In the genomic region with DNA sequence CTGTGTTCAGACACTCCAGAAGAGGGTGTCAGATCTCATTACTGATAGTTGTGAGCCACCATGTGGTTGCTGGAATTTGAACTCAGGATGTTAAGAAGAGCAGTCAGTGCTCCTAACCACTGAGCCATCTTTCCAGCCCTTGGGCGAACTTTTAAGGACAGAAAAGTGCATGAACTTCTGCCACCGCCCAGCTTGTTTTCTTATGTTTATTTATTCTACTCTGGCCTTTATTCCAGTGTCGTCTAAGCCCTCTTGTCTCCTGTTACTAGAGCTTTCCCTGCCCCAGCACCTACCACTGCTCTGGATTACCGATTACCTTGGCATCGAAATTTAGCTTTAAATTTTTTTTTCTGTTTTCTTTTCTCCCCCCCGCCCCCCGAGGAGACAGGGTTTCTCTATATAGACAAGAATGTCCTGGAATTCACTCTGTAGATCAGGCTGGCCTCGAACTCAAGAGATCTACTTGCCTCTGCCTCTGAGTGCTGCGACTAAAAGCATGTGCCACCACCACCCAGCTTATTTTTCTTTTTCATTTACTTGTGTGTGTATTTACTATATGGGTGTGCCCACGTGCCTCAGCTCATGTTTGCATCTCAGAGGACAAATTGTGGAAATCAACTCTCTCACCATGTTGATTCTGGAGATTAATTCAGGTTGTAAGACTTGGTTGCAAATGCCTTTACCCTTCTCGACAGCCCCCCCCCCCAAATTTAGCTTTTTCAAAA, we compare ENCODE assay signal across 16 mouse cellular contexts. TPM values are rescaled to one million over a fixed set of nuclear protein-coding genes. Genes with fewer than 3 reads are reported as not detected.
DNase-seq lines count a peak whose midpoint lies in the region; ATAC-seq and TF ChIP-seq lines count a peak whose summit lies in the region.
"Had no signal": no experiment of that assay in that cellular context is flagged by ENCODE, and none has a peak within 500 bp of the region (broad histone marks: within the 10 kb centered on the region; RNA-seq: fewer than 3 reads in every experiment).

No protein-coding gene starts in this region.

- no peaks in the 10 kb centered on the region for H3K36me3 ChIP-seq in intestine, embryonic 15.5 days
- no peaks in the 10 kb centered on the region for H3K36me3 ChIP-seq in intestine, postnatal 0 days (ENCODE audit: control insufficient read depth, insufficient read depth)
- H3K36me3 ChIP-seq in CH12.LX (replicated peaks in 1 of 2; ENCODE audit: control insufficient read depth in 1 of 2, insufficient read depth in 1 of 2, low read length in 1 of 2), result peaks cover 0 to 1% of the 10 kb centered on the region in 2 experiments
- peaks cover 30% of the 10 kb centered on the region for H3K36me3 ChIP-seq in G1E (replicated peaks)
- H3K36me3 ChIP-seq in liver, embryonic 14.5 days (replicated peaks; ENCODE audit: control insufficient read depth, insufficient read depth, low read depth), result no peaks in the 10 kb centered on the region
- H3K36me3 ChIP-seq: embryonic facial prominence, embryonic 12.5 days; hindbrain, embryonic 13.5 days; midbrain, embryonic 10.5 days had no signal

- H3K27ac ChIP-seq in intestine, embryonic 15.5 days, result no peak overlapping the region
- H3K27ac ChIP-seq in intestine, postnatal 0 days (ENCODE audit: low read depth, low read length), result no peak overlapping the region
- no peak overlapping the region for H3K27ac ChIP-seq in CH12.LX (ENCODE audit: insufficient read depth, low read depth)
- H3K27ac ChIP-seq in liver, embryonic 14.5 days, result no peak overlapping the region
- H3K27ac ChIP-seq: embryonic facial prominence, embryonic 12.5 days; hindbrain, embryonic 13.5 days had no signal

- H3K4me3 ChIP-seq in intestine, embryonic 15.5 days (replicated peaks), result no peak overlapping the region
- H3K4me3 ChIP-seq in intestine, postnatal 0 days (ENCODE audit: low read depth, low read length), result no peak overlapping the region
- H3K4me3 ChIP-seq in CH12.LX (replicated peaks in 1 of 3; ENCODE audit: low read depth in 2 of 3, low read length in 2 of 3, poor library complexity in 1 of 3), result no peak overlapping the region
- peak overlapping the region; percentile 76 for H3K4me3 ChIP-seq in G1E (ENCODE audit: low read depth, low read length)
- peak overlapping the region in 1 of 2 experiments; percentile 55; a peak in 2 of 4 replicates for H3K4me3 ChIP-seq in liver, embryonic 14.5 days (ENCODE audit: insufficient read depth in 1 of 2, low read depth in 2 of 2, low read length in 2 of 2)

- TF ChIP-seq EP300 in CH12.LX (IDR thresholded peaks at IDR 0.05; ENCODE audit: low read length), result no peak
- TF ChIP-seq EP300 in liver, embryonic 14.5 days (IDR thresholded peaks at IDR 0.05; ENCODE audit: low read depth), result no peak

- dilution Hi-C loops in CH12.LX (cut with MboI; ENCODE audit: extremely low pct_ligation_motif_present, extremely low pct_unique_long_range_greater_than_20kb, low sequenced_read_pairs), result no loop called here

- 66% methylated on average over 11 of the region's 11 CpGs for WGBS in intestine, embryonic 15.5 days
- 62% methylated on average over 11 of the region's 11 CpGs for WGBS in intestine, postnatal 0 days
- WGBS in liver, embryonic 14.5 days (ENCODE audit: insufficient replicate concordance), result 64% methylated on average over 11 of the region's 11 CpGs

- no peak for ATAC-seq in intestine, embryonic 15.5 days
- ATAC-seq in intestine, postnatal 0 days, result no peak
- no peak for ATAC-seq in G1E (ENCODE audit: extremely low read depth, insufficient number of reproducible peaks, low FRiP score, poor library complexity, severe bottlenecking)
- ATAC-seq in liver, embryonic 14.5 days (ENCODE audit: insufficient read depth), result no peak

- H3K9me3 ChIP-seq in intestine, embryonic 15.5 days, result no peaks in the 10 kb centered on the region
- no peaks in the 10 kb centered on the region for H3K9me3 ChIP-seq in intestine, postnatal 0 days (ENCODE audit: control insufficient read depth)
- H3K9me3 ChIP-seq in CH12.LX (replicated peaks; ENCODE audit: low read length) (no peaks in the 10 kb centered on the region), G1E (replicated peaks) (no peaks in the 10 kb centered on the region)
- H3K9me3 ChIP-seq in liver, embryonic 14.5 days (ENCODE audit: control insufficient read depth, low read length), result no peaks in the 10 kb centered on the region
- H3K9me3 ChIP-seq: embryonic facial prominence, embryonic 12.5 days; hindbrain, embryonic 13.5 days; midbrain, embryonic 10.5 days had no signal

- no peak for TF ChIP-seq CTCF in intestine, postnatal 0 days (IDR thresholded peaks at IDR 0.05; ENCODE audit: low read depth)
- TF ChIP-seq CTCF in CH12.LX (conservative IDR thresholded peaks at IDR 0.05 in 1 of 2, IDR thresholded peaks at IDR 0.05 in 1 of 2; ENCODE audit: low read depth in 2 of 2, low read length in 2 of 2) (no peak), G1E (IDR thresholded peaks at IDR 0.05; ENCODE audit: low read depth, low read length) (no peak)
- no peak for TF ChIP-seq CTCF in liver, embryonic 14.5 days (IDR thresholded peaks at IDR 0.05; ENCODE audit: low read depth)

- H3K4me1 ChIP-seq in intestine, embryonic 15.5 days (replicated peaks), result peaks cover 17% of the 10 kb centered on the region
- 0 out of 2 replicates have a peak, but pooled peaks cover 6% of the 10 kb centered on the region for H3K4me1 ChIP-seq in intestine, postnatal 0 days (replicated peaks; ENCODE audit: control insufficient read depth, insufficient read depth, low read length)
- H3K4me1 ChIP-seq in CH12.LX (ENCODE audit: control insufficient read depth in 1 of 2, insufficient read depth in 2 of 2) (peaks cover 20 to 50% of the 10 kb centered on the region in 2 experiments), G1E (ENCODE audit: insufficient read depth, low read depth, low read length) (peaks cover 81% of the 10 kb centered on the region)
- peaks cover 23 to 34% of the 10 kb centered on the region in 2 experiments for H3K4me1 ChIP-seq in liver, embryonic 14.5 days (replicated peaks; ENCODE audit: control insufficient read depth in 2 of 2, insufficient read depth in 2 of 2, low read length in 1 of 2)

- H3K4me2 ChIP-seq in intestine, embryonic 15.5 days (replicated peaks), result peak overlapping the region; percentile 96; the same call in 1 of the 2 replicates
- H3K4me2 ChIP-seq in intestine, postnatal 0 days (replicated peaks; ENCODE audit: low read depth), result no peak overlapping the region
- peak overlapping the region; percentile 93; the same call in 1 of the 2 replicates for H3K4me2 ChIP-seq in CH12.LX (ENCODE audit: insufficient read depth, low read depth, poor library complexity, severe bottlenecking)
- peak overlapping the region; percentile 96 for H3K4me2 ChIP-seq in liver, embryonic 14.5 days (ENCODE audit: low read depth)

- H3K79me2 ChIP-seq in CH12.LX (replicated peaks; ENCODE audit: control insufficient read depth, extremely low read depth, insufficient read depth, poor library complexity, severe bottlenecking), result no peaks in the 10 kb centered on the region

- TF ChIP-seq RAD21 in CH12.LX (IDR thresholded peaks at IDR 0.05; ENCODE audit: low read depth, low read length), result no peak

- H3K9ac ChIP-seq in intestine, embryonic 15.5 days, result no peak overlapping the region
- no peak overlapping the region for H3K9ac ChIP-seq in intestine, postnatal 0 days (ENCODE audit: low read depth, low read length)
- H3K9ac ChIP-seq in CH12.LX (ENCODE audit: insufficient read depth, low read depth), result no peak overlapping the region
- H3K9ac ChIP-seq in liver, embryonic 14.5 days (replicated peaks), result peak overlapping the region; percentile 59; the same call in 1 of the 2 replicates

- H3K27me3 ChIP-seq in intestine, embryonic 15.5 days (replicated peaks), result peaks cover 32% of the 10 kb centered on the region
- no peaks in the 10 kb centered on the region for H3K27me3 ChIP-seq in intestine, postnatal 0 days (replicated peaks; ENCODE audit: control insufficient read depth, insufficient read depth, low read length)
- H3K27me3 ChIP-seq in CH12.LX (replicated peaks) (peaks cover 6% of the 10 kb centered on the region), G1E (ENCODE audit: insufficient read depth, low read length) (no peaks in the 10 kb centered on the region)
- peaks cover 27% of the 10 kb centered on the region for H3K27me3 ChIP-seq in liver, embryonic 14.5 days (ENCODE audit: control insufficient read depth, insufficient read depth, low read length)

- in situ Hi-C loops in CH12.LX (cut with MboI; ENCODE audit: low pct_ligation_motif_present, low pct_unique_long_range_greater_than_20kb, low sequenced_read_pairs), result loop anchor here (5.0 kb wide), 1 partner anchor 36 kb away; no protein-coding TSS in a partner anchor

- DNase-seq in CH12.LX (ENCODE audit: extremely low read depth) (no peak), G1E (ENCODE audit: low spot score) (no peak)
- DNase-seq in liver, embryonic 14.5 days (ENCODE audit: low read depth in 3 of 3, low spot score in 3 of 3), result no peak
- no peak for DNase-seq in ovary, postnatal 36 days (ENCODE audit: low spot score)
- DNase-seq in retina, postnatal 1 day, result no peak
- DNase-seq: cerebellum, postnatal 36 days; left cerebral cortex, postnatal 4 days had no signal

- no peak for TF ChIP-seq POLR2A in CH12.LX (IDR thresholded peaks at IDR 0.05; ENCODE audit: low read depth, low read length)

RNA-seq across cellular contexts. Expression of gene Mast3, which starts 1.9 kb away (rescaled TPM):
- polyA plus RNA-seq in intestine, embryonic 15.5 days (2015; fragmentation: Nextera tagmentation; extraction: Ambion mirVana), result 13.2 and 16.8 TPM in 2 replicates
- 4.4 and 7.2 TPM in 2 replicates for polyA plus RNA-seq in intestine, postnatal 0 days (2015; fragmentation: Nextera tagmentation; extraction: Ambion mirVana)
- total RNA-seq in CH12.LX (2012; rRNA removed) (11.3 and 11.6 TPM in 2 replicates), CH12.LX (2014; rRNA removed) (3.3 and 7.0 TPM in 2 replicates), G1E (2014; fragmentation: Nextera tagmentation) (79.8 and 104 TPM in 2 replicates), G1E (2017) (15.7 and 18.9 TPM in 2 replicates)
- polyA plus RNA-seq in CH12.LX (2012; ENCODE audit: insufficient read length, low read depth) (22.2 and 23.4 TPM in 2 replicates), G1E (2012) (323 and 357 TPM in 2 replicates)
- polyA plus RNA-seq in liver, embryonic 14.5 days (2012; rRNA removed), result 11.1 and 13.0 TPM in 2 replicates
- polyA plus RNA-seq in liver, embryonic 14.5 days (2014; fragmentation: Nextera tagmentation; extraction: Ambion mirVana), result 5.4 and 6.3 TPM in 2 replicates

RNA-seq across cellular contexts. Expression of gene Il12rb1, which starts 5.3 kb away (rescaled TPM):
- 0.29 and 0.40 TPM in 2 replicates for polyA plus RNA-seq in intestine, embryonic 15.5 days (2015; fragmentation: Nextera tagmentation; extraction: Ambion mirVana)
- polyA plus RNA-seq in intestine, postnatal 0 days (2015; fragmentation: Nextera tagmentation; extraction: Ambion mirVana), result 0.29 and 0.31 TPM in 2 replicates
- total RNA-seq in CH12.LX (2012; rRNA removed) (17.3 and 23.2 TPM in 2 replicates), CH12.LX (2014; rRNA removed) (4.5 and 5.6 TPM in 2 replicates), G1E (2014; fragmentation: Nextera tagmentation) (1.9 and 2.7 TPM in 2 replicates), G1E (2017) (2.3 and 3.1 TPM in 2 replicates)
- polyA plus RNA-seq in CH12.LX (2012; ENCODE audit: insufficient read length, low read depth) (11.4 and 12.5 TPM in 2 replicates), G1E (2012) (4.6 and 5.6 TPM in 2 replicates)
- 0.11 and 0.13 TPM in 2 replicates for polyA plus RNA-seq in liver, embryonic 14.5 days (2012; rRNA removed)
- polyA plus RNA-seq in liver, embryonic 14.5 days (2014; fragmentation: Nextera tagmentation; extraction: Ambion mirVana), result 0.18 and 0.39 TPM in 2 replicates
- total RNA-seq: adrenal gland, postnatal 36 days; gastrocnemius, postnatal 4 days had no signal
- polyA plus RNA-seq: embryonic facial prominence, embryonic 12.5 days; forebrain, embryonic 11.5 days; heart, postnatal 0 days had no signal

RNA-seq across cellular contexts. Expression of gene Pik3r2, which starts 26.4 kb away (rescaled TPM):
- polyA plus RNA-seq in intestine, embryonic 15.5 days (2015; fragmentation: Nextera tagmentation; extraction: Ambion mirVana), result 53.1 and 55.3 TPM in 2 replicates
- polyA plus RNA-seq in intestine, postnatal 0 days (2015; fragmentation: Nextera tagmentation; extraction: Ambion mirVana), result 37.4 and 41.0 TPM in 2 replicates
- total RNA-seq in CH12.LX (2012; rRNA removed) (37.4 and 45.9 TPM in 2 replicates), CH12.LX (2014; rRNA removed) (12.4 and 13.8 TPM in 2 replicates), G1E (2014; fragmentation: Nextera tagmentation) (7.1 and 16.3 TPM in 2 replicates), G1E (2017) (11.8 and 13.3 TPM in 2 replicates)
- polyA plus RNA-seq in CH12.LX (2012; ENCODE audit: insufficient read length, low read depth) (16.3 and 25.8 TPM in 2 replicates), G1E (2012) (55.0 and 68.8 TPM in 2 replicates)
- 13.2 and 17.5 TPM in 2 replicates for polyA plus RNA-seq in liver, embryonic 14.5 days (2012; rRNA removed)
- 8.2 and 12.0 TPM in 2 replicates for polyA plus RNA-seq in liver, embryonic 14.5 days (2014; fragmentation: Nextera tagmentation; extraction: Ambion mirVana)

RNA-seq across cellular contexts. Expression of gene Arrdc2, which starts 36.6 kb away (rescaled TPM):
- 7.5 TPM in 2 replicates for polyA plus RNA-seq in intestine, embryonic 15.5 days (2015; fragmentation: Nextera tagmentation; extraction: Ambion mirVana)
- 6.2 and 6.9 TPM in 2 replicates for polyA plus RNA-seq in intestine, postnatal 0 days (2015; fragmentation: Nextera tagmentation; extraction: Ambion mirVana)
- total RNA-seq in CH12.LX (2012; rRNA removed) (7.2 and 8.0 TPM in 2 replicates), CH12.LX (2014; rRNA removed) (5.6 and 8.8 TPM in 2 replicates), G1E (2014; fragmentation: Nextera tagmentation) (7.4 and 19.6 TPM in 2 replicates), G1E (2017) (12.3 and 15.0 TPM in 2 replicates)
- polyA plus RNA-seq in CH12.LX (2012; ENCODE audit: insufficient read length, low read depth) (4.3 and 6.1 TPM in 2 replicates), G1E (2012) (78.9 and 92.7 TPM in 2 replicates)
- polyA plus RNA-seq in liver, embryonic 14.5 days (2012; rRNA removed), result 33.9 and 35.0 TPM in 2 replicates
- 9.5 and 14.3 TPM in 2 replicates for polyA plus RNA-seq in liver, embryonic 14.5 days (2014; fragmentation: Nextera tagmentation; extraction: Ambion mirVana)

RNA-seq across cellular contexts. Expression of gene Mpv17l2, which starts 42.2 kb away (rescaled TPM):
- 59.1 and 72.6 TPM in 2 replicates for polyA plus RNA-seq in intestine, embryonic 15.5 days (2015; fragmentation: Nextera tagmentation; extraction: Ambion mirVana)
- polyA plus RNA-seq in intestine, postnatal 0 days (2015; fragmentation: Nextera tagmentation; extraction: Ambion mirVana), result 76.3 and 80.6 TPM in 2 replicates
- total RNA-seq in CH12.LX (2012; rRNA removed) (25.3 and 28.5 TPM in 2 replicates), CH12.LX (2014; rRNA removed) (22.8 and 27.1 TPM in 2 replicates), G1E (2014; fragmentation: Nextera tagmentation) (63.1 and 67.1 TPM in 2 replicates), G1E (2017) (13.5 and 13.9 TPM in 2 replicates)
- polyA plus RNA-seq in CH12.LX (2012; ENCODE audit: insufficient read length, low read depth) (31.9 and 36.1 TPM in 2 replicates), G1E (2012) (89.1 and 101 TPM in 2 replicates)
- polyA plus RNA-seq in liver, embryonic 14.5 days (2012; rRNA removed), result 25.3 and 28.5 TPM in 2 replicates
- polyA plus RNA-seq in liver, embryonic 14.5 days (2014; fragmentation: Nextera tagmentation; extraction: Ambion mirVana), result 39.8 and 41.5 TPM in 2 replicates

Comparison
In these comparisons a context has a peak if more than half of its experiments do, and no peak if none do; other contexts are left out.
1. RNA of gene Mast3, which starts 1.9 kb away (polyA plus RNA-seq): 323 to 357 TPM in G1E; 22.2 to 23.4 TPM in CH12.LX, 13.2 to 16.8 TPM in intestine, embryonic 15.5 days, 5.4 to 13.0 TPM in liver, embryonic 14.5 days and 4.4 to 7.2 TPM in intestine, postnatal 0 days; every median in the first group is over 10 times any median in the second.